Mouse (Mus musculus): ENCODE results near the gene Fam57a. TPM values are rescaled to one million over a fixed set of nuclear protein-coding genes. Genes with fewer than 3 reads are reported as not detected.
"Not testable (repeated sequence)": the region's sequence is repeated elsewhere in the genome, so short reads cannot be mapped to it uniquely, and the experiment has no call there.

Fam57a gene
- polyA plus RNA-seq, 1 experiment = 3.4 TPM

DNA sequence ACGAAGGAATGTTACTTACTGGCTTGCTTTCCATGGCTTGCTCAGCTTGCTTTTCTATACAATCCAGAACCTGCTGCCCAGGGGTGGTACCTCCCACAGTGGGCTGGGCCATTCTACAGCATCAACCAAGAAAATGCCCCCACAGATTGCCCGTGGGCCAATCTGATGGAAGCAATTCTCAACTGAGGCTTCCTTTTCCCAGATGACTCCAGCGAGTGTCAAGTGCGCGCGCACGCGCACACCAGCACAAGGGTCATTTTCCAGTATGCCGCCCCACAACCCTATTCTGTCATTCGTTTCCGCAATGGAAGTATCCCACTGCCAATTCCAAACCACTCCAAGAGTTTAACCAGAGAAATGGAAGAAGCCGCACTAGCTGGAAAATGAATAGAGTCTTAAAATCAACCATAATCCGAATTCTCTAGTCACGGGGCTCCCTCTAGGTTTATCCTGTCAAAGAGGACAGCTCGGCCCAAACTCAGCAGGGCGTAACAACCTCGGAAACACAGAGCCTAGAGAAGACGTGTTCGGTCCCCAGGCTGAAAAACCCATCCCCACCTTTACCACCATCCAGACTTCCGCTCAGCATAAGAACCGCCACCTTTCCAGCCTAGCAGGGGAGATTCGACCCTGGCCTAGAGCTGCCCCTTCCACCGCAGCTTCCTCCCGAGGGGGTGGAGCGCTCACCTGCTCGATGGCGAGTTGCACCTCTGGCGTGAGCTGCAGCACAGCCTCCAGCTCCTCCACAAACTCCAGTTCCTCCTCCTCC is 561 bp upstream of the Fam57a start:
- no peaks in the 10 kb centered on the region for H3K9me3 ChIP-seq
- H3K27me3 ChIP-seq (replicated peaks) = no peaks in the 10 kb centered on the region
- peak overlapping the region; percentile 100 for H3K4me3 ChIP-seq (replicated peaks)
- H3K4me1 ChIP-seq = peaks cover 25% of the 10 kb centered on the region
- TF ChIP-seq FLI1 (IDR thresholded peaks at IDR 0.05; ENCODE audit: low read length) (no peak), GATA1 (IDR thresholded peaks at IDR 0.05; ENCODE audit: borderline replicate concordance, low read length) (no peak)
- peaks cover 40% of the 10 kb centered on the region for H3K36me3 ChIP-seq (replicated peaks; ENCODE audit: low read length)

DNA sequence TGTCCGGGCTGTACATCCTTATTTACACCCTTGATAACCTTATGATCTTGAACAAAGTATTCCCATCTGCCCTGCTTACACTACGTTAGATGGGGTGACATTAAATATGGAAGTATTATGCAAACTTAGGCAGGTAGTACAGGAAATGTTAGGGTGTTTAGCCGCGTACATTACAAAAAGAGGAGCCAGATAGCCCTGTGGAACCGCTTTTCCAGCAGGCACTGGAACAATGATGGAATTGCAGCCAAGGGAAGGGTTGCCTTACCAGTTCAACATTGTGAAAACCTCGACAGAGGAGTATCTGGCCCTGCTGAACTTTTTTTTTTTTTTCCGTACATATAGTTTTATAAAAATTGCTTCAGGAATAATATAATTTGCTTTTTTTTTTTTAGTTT is 672 bp downstream of the Fam57a start:
- TF ChIP-seq GATA1 (IDR thresholded peaks at IDR 0.05; ENCODE audit: borderline replicate concordance, low read length) (no peak), FLI1 (IDR thresholded peaks at IDR 0.05; ENCODE audit: low read length) (no peak)
- peak overlapping the region; percentile 100 for H3K4me3 ChIP-seq (replicated peaks)
- H3K9me3 ChIP-seq = no peaks in the 10 kb centered on the region
- H3K36me3 ChIP-seq (replicated peaks; ENCODE audit: low read length) = peaks cover 30% of the 10 kb centered on the region
- H3K4me1 ChIP-seq = peaks cover 25% of the 10 kb centered on the region
- H3K27me3 ChIP-seq (replicated peaks) = no peaks in the 10 kb centered on the region

DNA sequence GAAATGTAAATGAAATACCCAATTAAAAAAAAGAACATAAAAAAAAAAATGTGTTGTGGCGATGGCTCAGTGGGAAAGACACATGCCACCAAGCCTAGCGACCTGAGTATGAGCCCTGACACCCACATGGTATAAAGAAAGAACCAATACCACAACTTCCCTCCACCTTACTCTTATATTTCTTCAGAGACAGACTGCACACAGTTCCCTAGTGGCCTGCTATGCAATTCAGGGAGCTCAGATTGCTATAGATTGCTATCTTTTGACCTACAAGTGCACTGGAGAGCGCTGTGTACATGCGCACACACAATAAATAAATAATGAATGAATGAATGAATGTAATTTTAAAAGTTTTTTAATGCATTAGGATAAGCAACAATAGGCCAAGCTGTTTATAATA is 4.3 kb downstream of the Fam57a start:
- H3K36me3 ChIP-seq (replicated peaks; ENCODE audit: low read length) = peaks cover 11% of the 10 kb centered on the region
- no peak for TF ChIP-seq GATA1 (IDR thresholded peaks at IDR 0.05; ENCODE audit: borderline replicate concordance, low read length)
- TF ChIP-seq FLI1 (IDR thresholded peaks at IDR 0.05; ENCODE audit: low read length) = no peak

DNA sequence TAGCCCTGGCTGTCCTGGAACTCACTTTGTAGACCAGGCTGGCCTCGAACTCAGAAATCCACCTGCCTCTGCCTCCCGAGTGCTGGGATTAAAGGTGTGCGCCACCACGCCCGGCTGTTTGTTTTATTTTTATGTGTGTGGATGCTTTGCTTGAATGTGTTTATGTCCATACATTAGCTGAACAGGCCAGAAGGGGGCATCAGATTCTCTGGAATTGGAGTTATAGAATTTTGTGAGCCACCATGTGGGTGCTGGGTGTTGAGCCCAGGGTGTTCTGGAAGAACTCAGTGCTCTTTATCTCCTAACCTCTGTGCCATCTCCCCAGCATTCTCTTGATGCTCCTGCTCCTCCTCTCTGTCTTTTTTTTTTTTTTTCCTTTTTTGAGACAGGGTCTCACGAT is 7.4 kb downstream of the Fam57a start:
- Histone ChIP-seq H3K27me3 (replicated peaks) (no peaks in the 10 kb centered on the region), H3K9me3 (no peaks in the 10 kb centered on the region), H3K4me3 (replicated peaks) (no peak overlapping the region), H3K4me1 (no peaks in the 10 kb centered on the region), H3K36me3 (replicated peaks; ENCODE audit: low read length) (peaks cover 4% of the 10 kb centered on the region)
- TF ChIP-seq GATA1 (IDR thresholded peaks at IDR 0.05; ENCODE audit: borderline replicate concordance, low read length) (no peak), FLI1 (IDR thresholded peaks at IDR 0.05; ENCODE audit: low read length) (no peak)

More for the DNA sequence above, 4.3 kb downstream of the Fam57a start:
- Histone ChIP-seq H3K27me3 (replicated peaks) (no peaks in the 10 kb centered on the region), H3K9me3 (no peaks in the 10 kb centered on the region), H3K4me3 (replicated peaks) (no peak overlapping the region), H3K4me1 (peaks cover 6% of the 10 kb centered on the region)

DNA sequence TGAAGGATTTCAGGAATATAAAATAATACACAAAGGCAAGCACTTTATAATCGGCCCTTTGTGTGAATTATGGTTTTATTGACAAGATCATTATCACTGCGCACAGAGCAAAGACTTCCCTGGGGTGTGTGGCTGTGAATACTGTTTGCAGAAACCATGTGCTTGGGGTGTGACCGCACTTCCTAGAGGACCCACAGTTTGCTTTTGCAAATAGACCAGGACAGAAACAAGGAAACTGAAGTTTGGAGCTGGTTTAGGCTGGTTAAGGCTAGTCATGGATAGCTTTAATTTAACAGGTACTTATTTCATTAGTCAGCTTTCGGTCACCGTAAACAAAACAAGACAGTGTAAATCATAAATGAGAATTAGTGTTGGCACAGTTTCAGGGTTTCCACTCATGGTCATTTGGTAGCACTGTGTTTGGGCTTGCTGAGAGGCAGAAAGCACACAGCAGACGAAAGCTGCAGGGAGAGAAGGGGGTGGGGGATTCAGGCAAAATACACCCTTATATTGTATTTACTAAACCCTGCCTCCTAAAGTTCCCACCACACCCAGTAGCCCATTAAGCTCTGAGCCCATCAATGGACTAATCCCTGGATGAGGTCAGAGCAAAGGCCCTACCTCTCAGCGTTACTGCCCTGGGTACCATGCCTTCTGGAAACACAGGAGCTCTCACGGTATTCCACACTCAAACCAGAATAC is 17.0 kb downstream of the Fam57a start:
- Histone ChIP-seq H3K9me3 (no peaks in the 10 kb centered on the region), H3K4me1 (peaks cover 18% of the 10 kb centered on the region), H3K27me3 (replicated peaks) (peaks cover 13% of the 10 kb centered on the region), H3K36me3 (replicated peaks; ENCODE audit: low read length) (no peaks in the 10 kb centered on the region), H3K4me3 (replicated peaks) (no peak overlapping the region)
- TF ChIP-seq FLI1 (IDR thresholded peaks at IDR 0.05; ENCODE audit: low read length) = no peak
- no peak for TF ChIP-seq GATA1 (IDR thresholded peaks at IDR 0.05; ENCODE audit: borderline replicate concordance, low read length)

DNA sequence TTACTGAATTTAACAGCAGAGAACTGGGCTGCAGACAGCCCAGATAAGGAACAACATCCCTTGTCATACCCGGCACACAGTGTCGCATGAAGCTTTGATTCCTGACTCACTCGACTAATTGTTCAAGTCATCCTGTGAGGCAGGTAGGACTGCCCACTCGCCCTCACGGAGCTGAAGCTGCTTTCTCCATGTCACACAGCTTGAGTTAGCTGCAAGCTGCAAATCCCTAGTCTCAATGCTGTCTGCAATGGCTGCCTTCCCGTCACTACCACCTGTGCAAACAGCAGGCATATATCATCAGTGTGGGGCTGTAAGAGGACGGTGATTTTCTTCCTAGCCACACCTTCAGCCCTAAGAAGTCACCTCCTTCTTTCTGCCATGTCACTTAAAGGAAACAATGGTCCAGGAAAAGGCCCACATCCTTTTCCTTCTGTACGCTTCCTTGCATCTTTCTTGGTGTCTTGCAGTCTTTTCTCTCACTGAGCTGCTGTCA is 17.6 kb downstream of the Fam57a start:
- H3K9me3 ChIP-seq = no peaks in the 10 kb centered on the region
- no peaks in the 10 kb centered on the region for H3K36me3 ChIP-seq (replicated peaks; ENCODE audit: low read length)
- no peak overlapping the region for H3K4me3 ChIP-seq (replicated peaks)
- no peak for TF ChIP-seq FLI1 (IDR thresholded peaks at IDR 0.05; ENCODE audit: low read length)
- no peak for TF ChIP-seq GATA1 (IDR thresholded peaks at IDR 0.05; ENCODE audit: borderline replicate concordance, low read length)
- peaks cover 17% of the 10 kb centered on the region for H3K27me3 ChIP-seq (replicated peaks)
- peaks cover 24% of the 10 kb centered on the region for H3K4me1 ChIP-seq

DNA sequence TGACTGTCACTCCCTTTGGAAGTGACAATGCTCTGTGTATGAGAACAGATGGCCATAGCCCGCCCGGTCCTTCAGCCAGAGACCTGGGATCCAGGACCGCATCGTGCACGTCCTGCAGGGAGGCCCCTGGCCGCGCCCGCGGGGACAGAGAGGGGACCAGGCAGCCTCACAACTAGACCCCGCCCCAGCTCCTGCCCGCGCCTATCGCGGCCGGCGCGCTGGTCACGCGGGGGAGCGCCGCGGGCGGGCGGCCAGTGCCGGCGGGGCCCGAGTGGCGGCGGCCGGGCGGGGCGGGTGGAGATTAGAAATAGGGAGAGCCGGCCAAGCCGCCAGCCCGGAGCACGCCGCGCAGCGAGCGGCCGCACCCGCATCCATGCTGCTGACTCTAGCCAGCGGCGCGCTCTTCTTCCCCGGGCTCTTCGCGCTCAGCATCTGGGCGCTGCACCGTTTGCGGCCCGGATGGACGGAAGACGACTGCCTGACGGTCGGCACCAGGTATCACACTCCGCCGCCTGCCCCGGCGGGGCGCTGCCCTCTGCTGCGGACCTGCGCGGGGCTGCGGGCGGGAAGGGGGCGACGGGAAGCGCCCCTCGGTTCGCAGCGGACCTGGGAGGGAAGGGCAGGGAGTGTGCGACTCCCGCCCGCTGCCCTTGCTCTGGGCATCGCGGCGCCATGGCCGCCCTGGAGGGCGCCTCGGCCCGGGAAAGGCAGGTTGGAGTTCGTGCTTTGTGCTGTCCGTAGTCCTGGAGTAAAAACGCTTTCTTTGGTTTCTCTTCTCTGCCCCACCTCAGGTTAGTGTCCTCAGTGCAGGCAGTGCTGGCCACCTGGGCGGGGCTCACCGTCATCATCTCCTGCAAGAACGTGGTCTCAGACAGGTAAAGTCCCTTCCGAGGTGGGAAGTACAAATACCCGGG is 22.5 kb downstream of the Fam57a start:
- peak overlapping the region; percentile 94 for H3K4me3 ChIP-seq (replicated peaks)
- H3K36me3 ChIP-seq (replicated peaks; ENCODE audit: low read length) = peaks cover 15% of the 10 kb centered on the region
- peaks cover 39% of the 10 kb centered on the region for H3K4me1 ChIP-seq
- TF ChIP-seq FLI1 (IDR thresholded peaks at IDR 0.05; ENCODE audit: low read length) = no peak
- TF ChIP-seq GATA1 (IDR thresholded peaks at IDR 0.05; ENCODE audit: borderline replicate concordance, low read length) = no peak
- no peaks in the 10 kb centered on the region for H3K9me3 ChIP-seq
- H3K27me3 ChIP-seq (replicated peaks) = peaks cover 35% of the 10 kb centered on the region

DNA sequence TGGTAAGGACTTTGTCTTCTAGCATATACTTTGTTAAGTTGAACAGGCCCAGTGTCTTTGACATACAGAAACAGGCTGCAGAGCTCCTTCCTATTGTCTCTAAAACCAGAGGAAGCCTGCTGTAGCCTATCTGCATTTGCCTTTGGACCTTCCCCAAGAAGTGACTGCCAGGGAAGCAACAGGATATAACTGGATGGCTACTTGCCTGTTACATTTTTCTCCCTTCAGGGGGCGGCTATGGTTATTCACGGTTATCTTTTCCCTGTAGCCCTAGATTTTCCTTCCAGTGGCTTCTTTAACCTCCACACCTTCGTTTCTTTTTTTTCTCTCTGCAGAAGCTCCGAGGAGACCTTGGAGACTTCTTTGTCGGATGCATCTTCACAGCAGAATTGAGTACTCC is 27.3 kb downstream of the Fam57a start:
- H3K4me1 ChIP-seq = peaks cover 26% of the 10 kb centered on the region

DNA sequence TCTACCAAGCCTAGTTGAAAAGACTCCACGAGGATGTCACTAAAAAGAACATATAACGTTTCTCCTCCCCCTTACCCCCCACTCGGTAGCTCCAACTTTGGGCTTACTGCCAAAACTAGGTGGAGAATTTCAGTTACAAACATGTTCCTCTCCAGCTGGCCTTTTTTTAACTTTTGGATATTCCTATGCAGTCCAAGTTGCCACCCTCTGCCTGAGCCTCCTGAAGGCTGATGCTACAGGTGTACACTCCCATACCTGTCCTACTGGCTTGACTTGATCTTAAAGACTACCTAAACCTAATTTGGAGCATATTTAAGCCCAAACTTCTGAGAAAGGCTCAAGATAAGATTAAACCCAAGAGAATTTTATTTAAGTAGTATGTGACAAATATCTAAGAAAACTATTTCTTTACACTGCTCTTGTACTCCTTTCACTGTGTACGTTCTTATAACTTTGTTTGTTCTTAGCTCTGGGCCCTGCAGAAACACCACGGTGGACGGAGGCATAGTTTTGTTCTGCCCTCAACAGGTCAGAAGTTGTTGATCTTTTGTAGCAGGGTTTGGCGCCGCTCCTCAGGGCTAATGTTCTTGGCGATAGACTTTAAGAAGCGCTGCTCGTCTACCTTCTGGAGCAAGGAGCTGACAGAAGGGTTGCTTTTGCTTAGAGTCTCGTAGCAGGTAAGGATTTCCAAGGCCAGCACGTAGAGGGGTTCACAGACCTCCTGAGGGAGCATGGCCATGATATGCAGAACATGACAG is 30.9 kb downstream of the Fam57a start:
- no peaks in the 10 kb centered on the region for H3K9me3 ChIP-seq
- peaks cover 41% of the 10 kb centered on the region for H3K4me1 ChIP-seq
- no peaks in the 10 kb centered on the region for H3K27me3 ChIP-seq (replicated peaks)
- H3K4me3 ChIP-seq (replicated peaks) = no peak overlapping the region
- H3K36me3 ChIP-seq (replicated peaks; ENCODE audit: low read length) = peaks cover 71% of the 10 kb centered on the region
- no peak for TF ChIP-seq GATA1 (IDR thresholded peaks at IDR 0.05; ENCODE audit: borderline replicate concordance, low read length)
- no peak for TF ChIP-seq FLI1 (IDR thresholded peaks at IDR 0.05; ENCODE audit: low read length)

More for the DNA sequence above, 27.3 kb downstream of the Fam57a start:
- H3K9me3 ChIP-seq = no peaks in the 10 kb centered on the region
- peaks cover 19% of the 10 kb centered on the region for H3K27me3 ChIP-seq (replicated peaks)
- peaks cover 52% of the 10 kb centered on the region for H3K36me3 ChIP-seq (replicated peaks; ENCODE audit: low read length)
- no peak overlapping the region for H3K4me3 ChIP-seq (replicated peaks)
- TF ChIP-seq FLI1 (IDR thresholded peaks at IDR 0.05; ENCODE audit: low read length) = no peak
- no peak for TF ChIP-seq GATA1 (IDR thresholded peaks at IDR 0.05; ENCODE audit: borderline replicate concordance, low read length)

DNA sequence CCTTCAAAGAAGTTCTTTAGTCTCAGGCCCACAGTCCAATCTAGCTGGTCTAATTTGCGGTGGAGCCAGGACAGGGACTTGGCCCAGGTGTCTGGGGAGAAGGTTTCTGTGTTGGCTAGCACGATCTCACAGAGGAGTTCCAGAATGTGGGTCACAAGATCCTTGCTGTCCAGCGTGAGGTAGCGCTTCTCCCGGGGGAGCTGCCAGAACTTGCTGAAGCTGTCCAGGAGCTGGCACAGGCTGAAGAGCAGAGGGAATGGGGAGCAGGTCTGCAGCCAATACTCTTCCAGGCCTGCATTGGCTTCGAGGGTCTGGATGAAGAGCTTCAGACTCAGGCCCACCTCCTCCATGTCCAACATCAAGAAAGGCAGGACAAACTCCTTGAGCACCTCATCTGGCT is 32.1 kb downstream of the Fam57a start:
- H3K9me3 ChIP-seq; H3K4me3 ChIP-seq (replicated peaks); H3K27me3 ChIP-seq (replicated peaks): not testable (repeated sequence)
- peaks cover 50% of the 10 kb centered on the region for H3K4me1 ChIP-seq
- H3K36me3 ChIP-seq (replicated peaks; ENCODE audit: low read length) = peaks cover 63% of the 10 kb centered on the region
